Mouse (Mus musculus): ENCODE data around the gene Pnma1. TPM values are rescaled to one million over a fixed set of nuclear protein-coding genes. Genes with fewer than 3 reads are reported as not detected.

Gene Pnma1
- polyA plus RNA-seq, 1 experiment from 2014 or later, result 1.2 TPM

GRCm38 (mm10) chr12:84178652-84179445 lies 30.6 kb upstream of the Pnma1 start:
- DNase-seq (ENCODE audit: low read depth, low spot score), result no peak
- ChIA-PET CTCF (interaction anchor here (1.3 to 1.6 kb wide), 2 partner anchors 13 to 37 kb away, joined by 4 read pairs; no protein-coding TSS in a partner anchor), POLR2A (interaction anchor here (0.6 to 3.2 kb wide), 3 partner anchors 9 to 17 kb away, joined by 4 to 12 read pairs (median 4); no protein-coding TSS in a partner anchor)
- no peak for ATAC-seq
- in situ Hi-C loops (cut with MboI; ENCODE audit: low pct_unique_long_range_greater_than_20kb), result no loop called here
- no peaks in the 10 kb centered on the region for H3K27me3 ChIP-seq
- no peak for TF ChIP-seq CTCF (IDR thresholded peaks at IDR 0.05)

- no peak for TF ChIP-seq CTCF (IDR thresholded peaks at IDR 0.05)
- ChIA-PET CTCF (interaction anchor here (1.3 kb wide), 1 partner anchor 37 kb away, joined by 4 read pairs; no protein-coding TSS in a partner anchor), POLR2A (interaction anchor here (0.7 to 3.2 kb wide), 2 partner anchors 12 to 16 kb away, joined by 4 to 12 read pairs; no protein-coding TSS in a partner anchor)
- H3K27me3 ChIP-seq, result no peaks in the 10 kb centered on the region
- ATAC-seq, result no peak
- in situ Hi-C loops (cut with MboI; ENCODE audit: low pct_unique_long_range_greater_than_20kb), result no loop called here
- DNase-seq (ENCODE audit: low read depth, low spot score), result no peak
Observed at GRCm38 (mm10) chr12:84178052-84178451, 29.8 kb upstream of the Pnma1 start.

DNA sequence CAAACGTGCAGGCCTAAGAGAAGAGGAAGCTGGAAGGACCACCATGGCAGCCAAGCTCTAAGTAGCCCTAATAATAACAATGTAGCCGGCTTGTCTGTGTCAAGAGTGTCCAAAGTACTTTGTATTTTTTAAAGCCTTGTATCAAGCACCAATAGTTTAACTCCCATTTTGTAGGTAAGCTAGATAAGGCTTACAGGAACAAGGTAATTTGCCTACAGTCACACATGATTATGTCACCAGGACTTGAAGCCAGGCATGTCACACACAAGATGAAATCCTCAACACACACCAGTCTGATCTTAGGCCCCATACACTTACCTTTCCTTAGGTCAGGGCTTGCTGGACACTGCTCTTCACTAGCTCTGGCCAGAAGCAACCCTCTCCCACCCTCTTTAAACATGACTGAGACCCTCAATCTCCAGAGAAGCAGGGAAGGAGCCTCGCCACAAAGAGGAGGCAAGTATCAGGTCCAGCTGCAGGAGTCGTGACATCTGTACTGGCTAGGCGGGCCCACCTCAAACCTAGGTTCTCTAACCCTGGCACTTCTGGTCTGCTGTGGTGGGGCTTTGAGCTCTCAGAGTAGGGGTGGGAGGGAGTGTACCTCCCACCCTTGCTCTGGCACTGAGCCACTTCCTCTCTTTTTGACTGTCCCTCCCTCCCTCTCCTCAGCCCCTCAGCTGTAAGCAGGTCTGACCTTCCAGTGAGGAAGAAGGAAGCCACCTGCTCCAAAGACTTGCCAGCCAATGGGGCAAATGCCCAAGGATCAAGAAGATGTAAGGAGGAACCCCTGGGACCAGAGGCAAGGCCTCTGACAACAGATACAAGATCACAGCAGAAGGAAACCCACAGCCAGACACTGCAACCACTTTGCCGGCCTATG lies 28.8 kb upstream of the Pnma1 start:
- DNase-seq (ENCODE audit: low read depth, low spot score), result no peak
- H3K27me3 ChIP-seq, result no peaks in the 10 kb centered on the region
- in situ Hi-C loops (cut with MboI; ENCODE audit: low pct_unique_long_range_greater_than_20kb), result no loop called here
- POLR2A ChIA-PET, result interaction anchor here (0.6 to 3.2 kb wide), 3 partner anchors 13 to 129 kb away, joined by 3 to 12 read pairs (median 6); no protein-coding TSS in a partner anchor
- no peak for TF ChIP-seq CTCF (IDR thresholded peaks at IDR 0.05)
- ATAC-seq, result no peak
- CTCF ChIA-PET, result interaction anchor here (1.2 to 1.5 kb wide), 3 partner anchors 36 to 81 kb away, joined by 3 to 4 read pairs (median 3); no protein-coding TSS in a partner anchor

- in situ Hi-C loops (cut with MboI; ENCODE audit: low pct_unique_long_range_greater_than_20kb), result no loop called here
- no peaks in the 10 kb centered on the region for H3K27me3 ChIP-seq
- TF ChIP-seq CTCF (IDR thresholded peaks at IDR 0.05), result no peak
- ChIA-PET CTCF (interaction anchor here (0.7 to 1.5 kb wide), 3 partner anchors 12 to 82 kb away, joined by 3 to 4 read pairs (median 3); no protein-coding TSS in a partner anchor), POLR2A (interaction anchor here (0.5 to 3.2 kb wide), 5 partner anchors 14 to 129 kb away, joined by 3 to 12 read pairs (median 3); no protein-coding TSS in a partner anchor)
- DNase-seq (ENCODE audit: low read depth, low spot score) (no peak), ATAC-seq (no peak)
Observed at GRCm38 (mm10) chr12:84176126-84176769, 28.0 kb upstream of the Pnma1 start.

DNA sequence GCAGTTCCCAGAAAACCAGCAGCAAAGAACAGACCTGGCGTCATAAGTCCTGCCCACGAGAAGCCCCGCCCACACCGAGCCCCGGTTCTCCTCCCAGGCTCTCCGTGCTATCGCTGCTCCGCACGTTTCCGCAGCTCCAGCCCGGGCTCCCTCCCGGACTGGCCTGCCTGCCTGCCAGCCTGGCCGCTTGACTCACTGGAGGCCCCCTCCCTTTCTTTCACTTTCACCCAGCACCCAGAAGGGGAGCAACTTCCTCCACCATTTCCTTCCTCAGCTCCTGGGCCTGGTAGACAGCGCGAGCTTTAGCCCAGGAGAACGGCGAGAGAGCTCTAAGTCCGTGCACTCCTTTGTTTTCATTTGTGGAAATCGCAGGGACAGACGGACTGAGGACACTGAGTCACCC lies 27.4 kb upstream of the Pnma1 start:
- ATAC-seq, result peak; percentile 69
- ChIA-PET POLR2A (interaction anchor here (0.9 to 3.2 kb wide), 3 partner anchors 14 to 18 kb away, joined by 3 to 12 read pairs (median 6); no protein-coding TSS in a partner anchor), CTCF (interaction anchor here (0.7 to 1.5 kb wide), 3 partner anchors 8 to 46 kb away, joined by 3 to 4 read pairs (median 4); no protein-coding TSS in a partner anchor)
- H3K27me3 ChIP-seq, result no peaks in the 10 kb centered on the region
- no peak for TF ChIP-seq CTCF (IDR thresholded peaks at IDR 0.05)
- DNase-seq (ENCODE audit: low read depth, low spot score), result no peak
- in situ Hi-C loops (cut with MboI; ENCODE audit: low pct_unique_long_range_greater_than_20kb), result no loop called here

DNA sequence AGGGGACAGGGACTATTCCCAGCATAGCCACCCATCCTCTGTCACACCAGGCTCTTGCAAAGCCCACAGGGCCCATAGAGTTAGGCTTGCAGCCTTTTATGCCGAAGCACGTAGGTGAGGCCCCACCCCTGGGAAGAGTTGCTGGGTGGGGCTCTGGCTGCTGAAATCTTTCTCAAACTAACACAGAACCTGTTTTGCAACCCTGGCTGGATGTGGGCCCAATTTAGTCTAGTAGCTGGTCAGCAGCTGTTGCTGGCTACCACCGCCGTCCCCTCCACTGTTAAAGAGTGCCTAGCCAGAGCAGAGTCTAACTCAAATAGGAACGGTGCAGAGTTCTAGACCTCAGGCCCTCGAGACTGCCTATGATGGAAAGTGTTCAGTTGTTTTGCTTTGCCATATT lies 26.6 kb upstream of the Pnma1 start:
- in situ Hi-C loops (cut with MboI; ENCODE audit: low pct_unique_long_range_greater_than_20kb), result no loop called here
- ChIA-PET POLR2A (no interaction called here), CTCF (interaction anchor here (1.2 to 1.8 kb wide), 2 partner anchors 9 to 11 kb away, joined by 4 to 7 read pairs; no protein-coding TSS in a partner anchor)
- no peaks in the 10 kb centered on the region for H3K27me3 ChIP-seq
- ATAC-seq (no peak), DNase-seq (ENCODE audit: low read depth, low spot score) (no peak)
- TF ChIP-seq CTCF (IDR thresholded peaks at IDR 0.05), result no peak

DNA sequence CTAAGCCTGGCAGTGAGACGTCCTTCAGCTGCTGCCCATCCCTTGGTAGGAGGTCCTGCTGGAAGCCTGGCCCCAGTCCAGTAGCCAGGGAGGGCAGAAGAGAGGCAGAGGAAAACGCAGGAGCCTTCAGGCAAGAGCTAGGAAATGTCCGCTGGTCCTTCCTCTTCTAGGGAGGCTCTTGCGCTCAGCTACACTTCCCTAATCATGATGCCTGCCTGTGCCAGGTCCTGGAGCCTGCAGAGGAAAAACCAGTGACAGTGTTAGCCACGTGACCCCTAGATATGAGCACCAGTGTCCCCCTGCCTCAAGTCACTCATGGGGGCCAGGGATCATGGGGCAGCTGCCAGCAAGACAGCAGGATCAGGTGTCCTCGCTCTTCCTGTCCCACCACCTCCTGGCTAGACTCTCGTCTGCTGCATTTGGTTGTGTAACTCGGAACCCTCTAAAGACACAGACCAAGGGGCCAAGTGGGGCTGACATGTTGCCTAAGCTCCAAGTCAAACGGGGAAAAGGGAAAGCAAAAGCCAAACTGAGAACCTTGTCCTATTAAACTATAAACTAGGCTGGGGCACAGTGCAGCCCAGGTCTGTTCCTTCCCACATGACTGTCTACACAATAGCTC lies 26.0 kb upstream of the Pnma1 start:
- CTCF ChIA-PET, result interaction anchor here (1.2 to 1.8 kb wide), 3 partner anchors 10 to 72 kb away, joined by 3 to 7 read pairs (median 4); no protein-coding TSS in a partner anchor
- DNase-seq (ENCODE audit: low read depth, low spot score) (no peak), ATAC-seq (no peak)
- in situ Hi-C loops (cut with MboI; ENCODE audit: low pct_unique_long_range_greater_than_20kb), result no loop called here
- no peak for TF ChIP-seq CTCF (IDR thresholded peaks at IDR 0.05)
- H3K27me3 ChIP-seq, result no peaks in the 10 kb centered on the region
- POLR2A ChIA-PET, result no interaction called here

- TF ChIP-seq CTCF (IDR thresholded peaks at IDR 0.05), result no peak
- no peaks in the 10 kb centered on the region for H3K27me3 ChIP-seq
- DNase-seq (ENCODE audit: low read depth, low spot score) (no peak), ATAC-seq (no peak)
- CTCF ChIA-PET, result interaction anchor here (1.5 to 1.8 kb wide), 2 partner anchors 10 to 73 kb away, joined by 3 to 7 read pairs; no protein-coding TSS in a partner anchor
- POLR2A ChIA-PET, result no interaction called here
- in situ Hi-C loops (cut with MboI; ENCODE audit: low pct_unique_long_range_greater_than_20kb), result no loop called here
Observed at GRCm38 (mm10) chr12:84173309-84173915, 25.1 kb upstream of the Pnma1 start.

- CTCF ChIA-PET, result interaction anchor here (0.9 to 1.5 kb wide), 2 partner anchors 14 to 73 kb away, joined by 3 read pairs; no protein-coding TSS in a partner anchor
- no peak for TF ChIP-seq CTCF (IDR thresholded peaks at IDR 0.05)
- no peaks in the 10 kb centered on the region for H3K27me3 ChIP-seq
- ATAC-seq (no peak), DNase-seq (ENCODE audit: low read depth, low spot score) (no peak)
- POLR2A ChIA-PET, result interaction anchor here (0.7 kb wide), 1 partner anchor 41 kb away, joined by 3 read pairs; no protein-coding TSS in a partner anchor
- in situ Hi-C loops (cut with MboI; ENCODE audit: low pct_unique_long_range_greater_than_20kb), result no loop called here
Observed at GRCm38 (mm10) chr12:84172862-84173261, 24.6 kb upstream of the Pnma1 start.
